Mouse (Mus musculus) testis, adult 2 months (tissue): ENCODE data around the gene Myo5a.

ENCODE experiments used
- CTCF ChIP-seq: fragments of 200-500 bp; IDR thresholded peaks from 2 replicates; pipeline ENCODE4 v1.5.1; 2012; ENCODE audit warnings: low read depth, mild to moderate bottlenecking, inconsistent platforms, low read length, moderate library complexity; ENCODE audit not compliant: control insufficient read depth, insufficient read depth, insufficient replicate concordance
- POLR2A ChIP-seq: fragments of 200-500 bp; IDR thresholded peaks from 2 replicates; pipeline ENCODE4 v1.6.1; 2012; ENCODE audit warnings: low read depth, mild to moderate bottlenecking, inconsistent platforms, low read length, moderate library complexity; ENCODE audit not compliant: control insufficient read depth

- TF ChIP-seq CTCF (no peak), POLR2A (no peak)
Observed at GRCm38 (mm10) chr9:75238179-75238578, 167.4 kb downstream of the Myo5a start.
